Mouse (Mus musculus): Measurements from ENCODE around the gene Fbxo6. TPM values are rescaled to one million over a fixed set of nuclear protein-coding genes. Genes with fewer than 3 reads are reported as not detected.

The Fbxo6 gene
- polyA plus RNA-seq, 1 experiment from 2014 or later: 16.1 TPM

DNA sequence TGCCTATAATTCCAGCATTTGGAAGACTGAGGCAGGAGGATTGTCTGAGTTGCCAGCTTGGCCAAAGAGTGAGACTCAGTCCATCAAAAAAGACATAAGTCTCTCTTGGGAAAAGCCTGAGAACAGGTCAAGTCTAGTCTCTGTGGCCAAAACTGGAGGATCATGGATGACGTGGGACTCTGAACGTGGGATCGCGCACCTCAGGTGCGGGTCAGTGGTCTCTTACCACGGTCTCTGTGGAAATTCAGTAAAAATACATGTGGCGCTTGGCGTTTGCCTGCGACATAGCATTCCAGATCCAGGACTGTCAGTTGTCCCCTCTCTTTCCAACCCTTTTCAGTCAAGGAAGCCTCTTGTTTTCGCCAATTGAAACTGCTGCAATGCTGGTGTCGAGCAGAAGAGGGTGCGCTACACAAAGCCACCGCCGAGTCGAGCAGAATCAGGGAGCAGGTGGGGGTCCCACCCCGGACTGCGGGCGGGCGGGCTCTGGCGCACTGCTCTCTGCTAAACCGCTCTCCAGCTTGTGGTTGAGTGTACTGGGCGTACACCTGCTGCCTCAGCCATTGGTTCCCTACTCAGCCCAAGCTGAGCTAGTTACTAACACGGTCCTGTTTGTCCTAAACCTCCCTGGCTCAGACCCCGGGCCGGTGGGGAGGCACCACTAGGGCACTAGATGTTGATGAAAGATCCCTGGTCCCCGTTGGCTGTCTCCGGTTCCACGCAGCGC lies 50.0 kb downstream of the Fbxo6 start:
- 20% methylated on average over 29 of the region's 29 CpGs for WGBS
- 0 out of 2 replicates have a peak overlapping the region, but pooled peaks have one; percentile 0 for H3K4me3 ChIP-seq
- no peak overlapping the region for H3K27ac ChIP-seq
- no peaks in the 10 kb centered on the region for H3K27me3 ChIP-seq (replicated peaks)
- H3K4me2 ChIP-seq (replicated peaks): peak overlapping the region; percentile 53
- ATAC-seq (ENCODE audit: low FRiP score, low read depth): peak; percentile 82
- H3K36me3 ChIP-seq: peaks cover 13% of the 10 kb centered on the region
- no peaks in the 10 kb centered on the region for H3K9me3 ChIP-seq
- H3K9ac ChIP-seq: 0 out of 2 replicates have a peak overlapping the region, but pooled peaks have one; percentile 22
- peaks cover 7% of the 10 kb centered on the region; the same call in 1 of the 2 replicates for H3K4me1 ChIP-seq

DNA sequence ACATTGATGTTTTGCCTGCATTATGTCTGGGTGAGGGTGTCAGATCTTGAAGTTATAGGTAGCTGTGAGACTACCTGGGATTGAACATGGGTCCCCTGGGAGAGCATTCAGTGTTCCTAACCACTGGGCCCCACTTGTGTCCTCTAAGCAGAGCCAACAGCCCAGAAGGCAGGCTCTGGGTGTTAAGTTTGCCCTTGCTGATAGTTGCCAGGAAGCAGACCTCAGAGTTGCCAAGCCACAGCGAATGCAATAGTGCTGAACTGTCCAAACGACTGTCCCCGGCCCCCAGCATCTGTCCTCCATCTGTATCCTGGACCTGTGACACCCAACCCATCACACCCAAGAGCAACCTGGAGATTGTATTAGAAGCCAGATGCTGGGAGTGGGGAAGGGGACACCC lies 53.3 kb downstream of the Fbxo6 start:
- Histone ChIP-seq H3K4me3 (no peak overlapping the region), H3K9ac (no peak overlapping the region)
- ATAC-seq (ENCODE audit: low FRiP score, low read depth): no peak

DNA sequence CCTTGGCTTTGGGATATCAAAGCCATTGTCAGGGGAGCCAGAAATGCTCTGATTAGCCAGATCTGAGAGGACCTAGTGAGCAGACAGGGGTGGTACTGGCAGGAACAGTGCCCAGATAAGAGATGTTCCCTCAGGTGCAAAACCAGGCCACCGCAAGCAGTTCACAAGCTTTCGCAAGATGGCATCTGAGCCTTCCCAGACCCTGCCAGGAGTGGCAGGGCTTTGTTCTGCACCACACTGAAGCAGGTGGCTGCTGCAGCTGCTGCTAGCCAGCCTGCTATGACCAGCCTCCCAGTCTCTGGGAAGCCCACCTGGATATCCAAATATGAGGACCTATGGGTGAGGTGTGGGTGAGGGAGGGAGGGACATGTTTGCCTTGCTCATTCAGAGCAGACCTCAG lies 54.0 kb downstream of the Fbxo6 start:
- Histone ChIP-seq H3K27ac (no peak overlapping the region), H3K36me3 (peaks cover 13% of the 10 kb centered on the region), H3K9ac (peak overlapping the region; percentile 2; the same call in 1 of the 2 replicates), H3K4me3 (no peak overlapping the region), H3K4me2 (replicated peaks) (no peak overlapping the region), H3K4me1 (peaks cover 7% of the 10 kb centered on the region; the same call in 1 of the 2 replicates), H3K27me3 (replicated peaks) (no peaks in the 10 kb centered on the region), H3K9me3 (no peaks in the 10 kb centered on the region)
- WGBS: 98% methylated on average over 2 of the region's 2 CpGs
- ATAC-seq (ENCODE audit: low FRiP score, low read depth): no peak

More for the DNA sequence above, 53.3 kb downstream of the Fbxo6 start:
- Histone ChIP-seq H3K9me3 (no peaks in the 10 kb centered on the region), H3K27ac (no peak overlapping the region), H3K36me3 (peaks cover 13% of the 10 kb centered on the region), H3K4me2 (replicated peaks) (no peak overlapping the region), H3K27me3 (replicated peaks) (no peaks in the 10 kb centered on the region), H3K4me1 (peaks cover 7% of the 10 kb centered on the region; the same call in 1 of the 2 replicates)
- WGBS: 89% methylated on average over 3 of the region's 3 CpGs

Small RNAs within 50 kb of the gene (microRNA-seq; reads per million reads assigned to microRNA genes)
- gene Mir7022: not detected

Other genes starting within 250 kb of the Fbxo6 start
- gene Mfn2, start 247.4 kb downstream of the Fbxo6 start, polyA plus RNA-seq (2016; fragmentation: Nextera tagmentation; extraction: Ambion mirVana): 65.1 and 67.1 TPM in 2 replicates
- 33.9 and 35.4 TPM in 2 replicates for gene Plod1, start 215.4 kb downstream of the Fbxo6 start, polyA plus RNA-seq (2016; fragmentation: Nextera tagmentation; extraction: Ambion mirVana)
- 24.4 and 27.2 TPM in 2 replicates for gene 2510039O18Rik, start 211.2 kb downstream of the Fbxo6 start, polyA plus RNA-seq (2016; fragmentation: Nextera tagmentation; extraction: Ambion mirVana)
- gene Nppb, start 166.4 kb downstream of the Fbxo6 start, polyA plus RNA-seq (2016; fragmentation: Nextera tagmentation; extraction: Ambion mirVana): 0.45 TPM in 1 of 2 replicates, not detected in the other
- 3.1 and 5.0 TPM in 2 replicates for gene Nppa, start 151.4 kb downstream of the Fbxo6 start, polyA plus RNA-seq (2016; fragmentation: Nextera tagmentation; extraction: Ambion mirVana)
- 26.6 and 29.1 TPM in 2 replicates for gene Clcn6, start 113.3 kb downstream of the Fbxo6 start, polyA plus RNA-seq (2016; fragmentation: Nextera tagmentation; extraction: Ambion mirVana)
- 27.8 and 30.7 TPM in 2 replicates for gene Mthfr, start 113.1 kb downstream of the Fbxo6 start, polyA plus RNA-seq (2016; fragmentation: Nextera tagmentation; extraction: Ambion mirVana)
- gene Agtrap, start 64.1 kb downstream of the Fbxo6 start, polyA plus RNA-seq (2016; fragmentation: Nextera tagmentation; extraction: Ambion mirVana): 9.4 and 10.2 TPM in 2 replicates
- gene Mad2l2, start 21.8 kb downstream of the Fbxo6 start, polyA plus RNA-seq (2016; fragmentation: Nextera tagmentation; extraction: Ambion mirVana): 89.3 and 90.6 TPM in 2 replicates
- gene Draxin, start 21.4 kb downstream of the Fbxo6 start, polyA plus RNA-seq (2016; fragmentation: Nextera tagmentation; extraction: Ambion mirVana): 11.8 and 12.4 TPM in 2 replicates
- gene Fbxo44, start 8.3 kb upstream of the Fbxo6 start, polyA plus RNA-seq (2016; fragmentation: Nextera tagmentation; extraction: Ambion mirVana): 79.5 and 82.3 TPM in 2 replicates
- 2.7 and 4.0 TPM in 2 replicates for gene Fbxo2, start 8.5 kb upstream of the Fbxo6 start, polyA plus RNA-seq (2016; fragmentation: Nextera tagmentation; extraction: Ambion mirVana)
- 17.7 and 21.3 TPM in 2 replicates for gene Disp3, start 135.8 kb upstream of the Fbxo6 start, polyA plus RNA-seq (2016; fragmentation: Nextera tagmentation; extraction: Ambion mirVana)

All from neural tube, embryonic 12.5 days (tissue).